Comparison of ENCODE assay signal across 8 mouse cellular contexts in the genomic region with DNA sequence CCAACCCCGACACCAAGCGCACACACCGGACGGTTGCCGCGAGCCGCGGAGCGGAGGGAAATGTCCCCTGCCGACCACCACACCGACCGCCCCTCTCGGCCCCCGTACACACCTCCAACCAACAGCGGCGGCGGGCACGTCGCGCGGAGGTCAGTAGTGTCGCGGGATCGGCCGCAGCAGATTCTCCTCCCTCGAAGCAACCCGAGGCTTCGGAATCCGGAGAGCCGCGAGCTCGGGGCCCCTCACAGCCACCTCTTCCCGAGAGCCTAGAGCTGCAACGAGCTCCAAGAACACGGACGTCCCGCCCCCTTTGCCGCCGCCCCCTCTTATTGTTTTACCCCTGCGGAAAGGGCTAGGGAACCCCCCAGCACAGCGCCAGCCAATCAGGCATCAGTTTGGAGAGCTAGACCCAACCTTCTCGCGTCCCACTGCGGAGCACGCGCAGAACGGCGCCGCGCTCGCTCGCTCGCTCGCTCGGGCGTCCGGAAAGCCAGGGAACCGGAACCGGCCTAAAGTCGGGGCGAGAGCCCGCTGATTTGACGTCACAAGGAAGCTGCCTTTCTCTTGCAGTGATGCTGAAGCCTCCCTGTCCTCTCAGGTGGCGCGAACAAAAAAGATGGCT. TPM values are rescaled to one million over a fixed set of nuclear protein-coding genes. Genes with fewer than 3 reads are reported as not detected.
DNase-seq lines count a peak whose midpoint lies in the region; ATAC-seq lines count a peak whose summit lies in the region.

TSS of gene G3bp2 (minus strand) at position 303 of the 622 bp plus-strand sequence.

- peak within 1 kb of the TSS; percentile 99 for H3K27ac ChIP-seq in hindbrain, embryonic 16.5 days (ENCODE audit: low read depth, low read length)
- H3K27ac ChIP-seq in macrophage = peak within 1 kb of the TSS; percentile 34; the same call in 1 of the 2 replicates

- peaks cover 44% of the 10 kb centered on the region for H3K79me2 ChIP-seq in macrophage (ENCODE audit: inconsistent target)

- peak; percentile 96 for DNase-seq in WW6 (ENCODE audit: low read depth, low spot score)
- DNase-seq in cerebellum, postnatal 4 days (ENCODE audit: low spot score in 2 of 2) = peak; percentile 93 to 95
- DNase-seq in gastrocnemius, adult 18-20 months (ENCODE audit: low spot score) = peak; percentile 98
- DNase-seq in left cerebral cortex, adult 18-20 months (ENCODE audit: low spot score in 2 of 2) = peak; percentile 96
- DNase-seq in right cerebral cortex, adult 18-20 months = peak; percentile 97
- peak; percentile 91 for DNase-seq in urinary bladder, postnatal 10 days (ENCODE audit: low spot score)

- WGBS in hindbrain, embryonic 16.5 days = under 1% methylated on average over 64 of the region's 65 CpGs
- WGBS in macrophage (ENCODE audit: missing documents) = under 1% methylated on average over 63 of the region's 65 CpGs

- H3K4me3 ChIP-seq in hindbrain, embryonic 16.5 days (ENCODE audit: low read length) = peak within 1 kb of the TSS; percentile 98
- peak within 1 kb of the TSS; percentile 62 for H3K4me3 ChIP-seq in macrophage (ENCODE audit: inconsistent target)

- peak within 1 kb of the TSS; percentile 95 for H3K9ac ChIP-seq in hindbrain, embryonic 16.5 days (ENCODE audit: low read depth, low read length)

- H3K4me2 ChIP-seq in hindbrain, embryonic 16.5 days (ENCODE audit: low read length) = peak within 1 kb of the TSS; percentile 64

- ATAC-seq in hindbrain, embryonic 16.5 days = peak; percentile 99

- H3K4me1 ChIP-seq in hindbrain, embryonic 16.5 days (ENCODE audit: control insufficient read depth, insufficient read depth, low read depth, low read length) = peaks cover 30% of the 10 kb centered on the region

- no peaks in the 10 kb centered on the region for H3K36me3 ChIP-seq in hindbrain, embryonic 16.5 days (ENCODE audit: control insufficient read depth, insufficient read depth, low read length)
- no peaks in the 10 kb centered on the region for H3K36me3 ChIP-seq in macrophage (ENCODE audit: inconsistent target)

- no peaks in the 10 kb centered on the region for H3K27me3 ChIP-seq in hindbrain, embryonic 16.5 days (replicated peaks; ENCODE audit: control insufficient read depth, insufficient read depth, low read length)

- no peaks in the 10 kb centered on the region for H3K9me3 ChIP-seq in hindbrain, embryonic 16.5 days (ENCODE audit: control insufficient read depth, low read length)

RNA-seq across cellular contexts. Expression of gene G3bp2, which starts in this region (rescaled TPM):
- total RNA-seq in gastrocnemius, adult 18-20 months (2021) = 10 to 100 TPM; 58.2 to 61.5 TPM
- 333 and 334 TPM in 2 replicates for polyA plus RNA-seq in hindbrain, embryonic 16.5 days (2015; fragmentation: Nextera tagmentation; extraction: Ambion mirVana)
- 100 to 1,000 TPM; 245 to 252 TPM for total RNA-seq in left cerebral cortex, adult 18-20 months (2021)
- 100 to 1,000 TPM in 8 of 26 experiments, 10 to 100 TPM in 18; 15.3 to 144 (median 80.7) TPM for total RNA-seq in macrophage (2018; cell fraction: chromatin; rRNA removed)
- 100 to 1,000 TPM in 13 of 26 experiments, 10 to 100 TPM in 13; 70.1 to 161 (median 99.7) TPM for total RNA-seq in macrophage (2018; cell fraction: cytosol; rRNA removed)
- 100 to 1,000 TPM in 15 of 26 experiments, 10 to 100 TPM in 11; 40.0 to 185 (median 107) TPM for total RNA-seq in macrophage (2018; cell fraction: nucleus; rRNA removed)
- 76.9 to 105 TPM (median 87.9 TPM) in 3 replicates for polyA plus RNA-seq in macrophage (2018)

Comparison
In these comparisons a context has a peak if more than half of its experiments do, and no peak if none do; other contexts are left out.
1. Peak in every context shown above with its lines: DNase-seq, ATAC-seq, H3K4me3 ChIP-seq and H3K27ac ChIP-seq.